Mouse (Mus musculus): Measurements from ENCODE around the gene Ptpn13. TPM values are rescaled to one million over a fixed set of nuclear protein-coding genes. Genes with fewer than 3 reads are reported as not detected.

Gene Ptpn13
- polyA plus RNA-seq, 1 experiment from 2014 or later, result 14.4 TPM

DNA sequence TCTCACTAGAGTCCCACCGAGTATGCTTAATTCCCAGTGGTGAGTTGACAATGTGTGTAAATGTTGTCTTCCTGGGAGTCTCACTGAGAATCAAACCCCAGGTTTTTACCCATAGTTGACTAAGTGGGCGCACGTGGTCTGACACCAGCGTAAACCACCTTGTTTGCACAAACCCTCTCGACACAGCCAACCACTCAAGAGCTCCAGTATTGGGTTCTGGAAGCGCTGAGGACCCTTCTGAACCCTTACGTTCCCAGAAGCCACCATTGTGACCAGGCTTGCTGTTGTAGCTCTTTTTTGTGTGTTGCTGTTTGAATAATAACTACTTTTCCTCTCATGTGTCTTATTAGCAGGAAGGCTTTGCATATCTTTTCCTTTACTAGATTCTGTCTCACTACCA is 20.4 kb downstream of the Ptpn13 start:
- 92% methylated on average over 7 of the region's 7 CpGs for WGBS
- Histone ChIP-seq H3K36me3 (no peaks in the 10 kb centered on the region), H3K9me3 (no peaks in the 10 kb centered on the region), H3K4me3 (no peak overlapping the region), H3K27me3 (replicated peaks) (no peaks in the 10 kb centered on the region), H3K4me1 (peaks cover 22% of the 10 kb centered on the region; the same call in 1 of the 2 replicates), H3K4me2 (replicated peaks) (no peak overlapping the region), H3K27ac (no peak overlapping the region), H3K9ac (no peak overlapping the region)
- no peak for ATAC-seq (ENCODE audit: low FRiP score, low read depth)

- H3K9ac ChIP-seq, result no peak overlapping the region
- H3K4me1 ChIP-seq, result peaks cover 17% of the 10 kb centered on the region; the same call in 1 of the 2 replicates
- no peak overlapping the region for H3K27ac ChIP-seq
- no peaks in the 10 kb centered on the region for H3K9me3 ChIP-seq
- H3K36me3 ChIP-seq, result no peaks in the 10 kb centered on the region
- peak; percentile 50; the same call in 1 of the 2 replicates for ATAC-seq (ENCODE audit: low FRiP score, low read depth)
- 0 out of 2 replicates have a peak overlapping the region, but pooled peaks have one; percentile 4 for H3K4me2 ChIP-seq (replicated peaks)
- H3K4me3 ChIP-seq, result no peak overlapping the region
- H3K27me3 ChIP-seq (replicated peaks), result no peaks in the 10 kb centered on the region
- 62% methylated on average over 17 of the region's 17 CpGs for WGBS
Observed at GRCm38 (mm10) chr5:103447806-103448416, 22.9 kb downstream of the Ptpn13 start.

- Histone ChIP-seq H3K36me3 (no peaks in the 10 kb centered on the region), H3K4me1 (peaks cover 17% of the 10 kb centered on the region; the same call in 1 of the 2 replicates), H3K4me3 (no peak overlapping the region), H3K4me2 (replicated peaks) (no peak overlapping the region), H3K9ac (no peak overlapping the region), H3K27me3 (replicated peaks) (no peaks in the 10 kb centered on the region), H3K9me3 (no peaks in the 10 kb centered on the region), H3K27ac (no peak overlapping the region)
- ATAC-seq (ENCODE audit: low FRiP score, low read depth), result peak; percentile 63; the same call in 1 of the 2 replicates
- 14% methylated on average over 1 of the region's 1 CpGs for WGBS
Observed at GRCm38 (mm10) chr5:103448470-103448869, 23.5 kb downstream of the Ptpn13 start.

GRCm38 (mm10) chr5:103450663-103451062 is 25.7 kb downstream of the Ptpn13 start:
- no peak overlapping the region for H3K9ac ChIP-seq
- 0 out of 2 replicates have a peak, but pooled peaks cover under 1% of the 10 kb centered on the region for H3K9me3 ChIP-seq
- no peaks in the 10 kb centered on the region for H3K36me3 ChIP-seq
- no peaks in the 10 kb centered on the region for H3K27me3 ChIP-seq (replicated peaks)
- no peak overlapping the region for H3K4me2 ChIP-seq (replicated peaks)
- H3K4me3 ChIP-seq, result no peak overlapping the region
- WGBS, result 89% methylated on average over 1 of the region's 1 CpGs
- peaks cover 17% of the 10 kb centered on the region; the same call in 1 of the 2 replicates for H3K4me1 ChIP-seq
- ATAC-seq (ENCODE audit: low FRiP score, low read depth), result no peak
- no peak overlapping the region for H3K27ac ChIP-seq

DNA sequence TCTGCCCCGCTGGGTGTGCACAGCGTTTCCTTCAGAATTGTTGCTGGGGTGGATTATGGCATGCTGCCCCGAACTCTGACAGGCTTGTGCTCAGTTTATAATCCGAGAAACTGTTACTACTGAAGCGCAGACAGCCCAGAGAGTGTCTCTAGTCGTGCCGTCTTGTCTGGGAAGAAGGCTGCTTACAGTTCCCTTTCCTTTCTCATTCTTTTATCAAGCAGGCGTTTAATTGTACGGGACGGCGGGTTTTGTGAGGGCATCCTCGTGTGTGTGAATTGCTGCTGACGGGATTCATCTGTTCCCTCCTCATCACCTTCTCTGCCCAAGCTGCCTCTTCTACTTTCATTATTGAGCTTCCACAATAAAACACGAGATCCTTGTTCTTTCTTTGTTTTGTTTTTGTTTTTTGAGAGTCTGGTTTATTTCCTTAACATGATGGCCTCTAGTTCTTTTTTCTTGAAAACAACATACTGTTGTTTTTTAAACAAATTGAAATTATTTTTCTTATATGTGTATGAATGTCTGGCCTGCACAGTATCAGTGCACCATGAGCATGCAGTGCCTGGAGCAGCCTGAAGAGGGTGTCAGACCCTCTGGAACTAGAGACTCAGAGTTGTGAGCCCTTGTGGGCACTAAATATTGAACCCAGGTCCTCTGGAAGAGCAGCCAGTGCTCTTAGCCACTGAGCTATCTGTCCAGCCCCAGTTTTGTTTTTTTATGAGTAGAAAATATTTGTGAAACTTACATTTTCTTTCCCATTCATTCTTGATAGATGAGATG is 28.6 kb downstream of the Ptpn13 start:
- no peak for ATAC-seq (ENCODE audit: low FRiP score, low read depth)
- Histone ChIP-seq H3K4me3 (no peak overlapping the region), H3K9me3 (0 out of 2 replicates have a peak, but pooled peaks cover 2% of the 10 kb centered on the region), H3K4me1 (peaks cover 6% of the 10 kb centered on the region; the same call in 1 of the 2 replicates), H3K9ac (no peak overlapping the region), H3K27me3 (replicated peaks) (no peaks in the 10 kb centered on the region), H3K27ac (no peak overlapping the region), H3K36me3 (no peaks in the 10 kb centered on the region), H3K4me2 (replicated peaks) (no peak overlapping the region)
- 81% methylated on average over 14 of the region's 14 CpGs for WGBS

GRCm38 (mm10) chr5:103456794-103457193 is 31.8 kb downstream of the Ptpn13 start:
- H3K27me3 ChIP-seq (replicated peaks), result no peaks in the 10 kb centered on the region
- ATAC-seq (ENCODE audit: low FRiP score, low read depth), result no peak
- 90% methylated on average over 1 of the region's 1 CpGs for WGBS
- H3K27ac ChIP-seq, result no peak overlapping the region
- no peak overlapping the region for H3K4me3 ChIP-seq
- no peak overlapping the region for H3K4me2 ChIP-seq (replicated peaks)
- H3K4me1 ChIP-seq, result 0 out of 2 replicates have a peak, but pooled peaks cover 4% of the 10 kb centered on the region
- no peaks in the 10 kb centered on the region for H3K36me3 ChIP-seq
- H3K9me3 ChIP-seq, result 0 out of 2 replicates have a peak, but pooled peaks cover 2% of the 10 kb centered on the region
- no peak overlapping the region for H3K9ac ChIP-seq

DNA sequence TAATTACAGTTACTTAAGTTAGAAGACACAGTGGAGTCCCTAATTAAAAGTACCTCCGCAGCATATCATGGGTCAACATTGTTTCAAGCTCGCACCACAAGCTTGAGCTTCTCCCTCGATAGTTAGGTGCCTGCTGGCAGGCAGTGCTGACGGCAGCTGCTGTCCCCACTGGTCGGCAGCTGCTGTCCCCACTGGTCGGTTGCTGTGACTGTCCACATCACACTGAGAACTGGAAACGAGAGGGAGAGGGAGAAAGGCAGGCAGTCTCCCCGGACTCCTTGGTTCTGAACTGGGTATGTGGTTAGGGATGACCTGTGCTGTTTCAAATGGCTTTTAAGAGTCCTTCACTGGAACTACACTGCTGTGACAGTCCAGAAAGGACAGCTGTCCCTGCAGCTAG is 33.4 kb downstream of the Ptpn13 start:
- Histone ChIP-seq H3K4me1 (0 out of 2 replicates have a peak, but pooled peaks cover 4% of the 10 kb centered on the region), H3K9me3 (0 out of 2 replicates have a peak, but pooled peaks cover 2% of the 10 kb centered on the region), H3K4me2 (replicated peaks) (no peak overlapping the region), H3K9ac (no peak overlapping the region), H3K27me3 (replicated peaks) (no peaks in the 10 kb centered on the region), H3K4me3 (no peak overlapping the region), H3K27ac (no peak overlapping the region), H3K36me3 (no peaks in the 10 kb centered on the region)
- no peak for ATAC-seq (ENCODE audit: low FRiP score, low read depth)
- WGBS, result 58% methylated on average over 8 of the region's 8 CpGs

DNA sequence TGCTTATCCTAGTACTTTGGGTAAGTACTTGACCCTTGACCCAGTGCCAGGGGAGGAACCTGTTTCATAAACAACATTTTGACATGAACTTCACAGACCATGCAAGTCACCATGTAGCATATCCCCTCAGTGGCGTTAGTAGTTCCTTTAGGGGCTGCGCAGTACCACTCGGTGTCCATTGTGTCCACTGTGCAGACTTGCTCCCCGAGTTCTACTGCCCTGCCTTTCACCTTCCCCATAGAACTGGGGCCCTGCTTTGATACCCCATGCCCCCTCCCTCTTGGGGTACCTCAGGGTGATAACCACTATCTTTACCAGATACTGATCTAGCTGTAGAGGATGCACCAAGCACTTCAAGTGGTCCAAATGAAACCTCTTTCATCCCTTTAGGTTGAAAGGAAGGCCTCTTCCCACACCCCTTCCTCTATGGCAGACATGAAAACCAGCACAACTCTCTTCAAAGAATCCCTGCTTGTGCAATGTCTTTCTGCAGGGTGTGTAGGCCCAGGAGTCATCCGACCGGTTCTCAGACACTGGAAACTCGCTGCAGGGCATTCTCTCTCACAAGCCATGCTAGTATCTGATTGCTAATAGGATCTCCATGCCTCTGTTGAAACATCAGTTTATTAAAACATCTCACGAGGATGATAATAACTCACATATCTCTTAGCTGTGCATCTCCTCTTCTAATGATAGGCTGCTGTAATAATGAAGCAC is 34.1 kb downstream of the Ptpn13 start:
- H3K27me3 ChIP-seq (replicated peaks), result no peaks in the 10 kb centered on the region
- ATAC-seq (ENCODE audit: low FRiP score, low read depth), result no peak

DNA sequence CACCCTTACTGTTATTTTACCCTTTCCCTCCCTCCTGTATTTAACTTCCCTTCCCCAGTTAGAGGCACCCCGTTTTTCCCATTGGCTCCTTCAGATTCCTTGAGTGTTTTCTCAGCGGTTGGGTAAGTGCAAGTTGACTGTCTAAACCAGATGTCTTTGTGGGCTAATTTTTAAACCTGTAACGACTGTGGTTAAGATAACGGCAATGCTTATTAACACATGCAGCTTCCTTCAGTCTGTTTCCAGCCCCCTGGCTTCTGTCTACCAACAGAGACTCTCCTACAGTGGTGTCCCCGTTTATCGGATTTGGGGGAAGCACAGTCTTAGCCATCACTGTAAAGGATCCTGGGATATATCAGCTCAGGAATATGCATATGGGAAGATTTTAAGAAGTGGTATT is 35.9 kb downstream of the Ptpn13 start:
- no peak overlapping the region for H3K27ac ChIP-seq
- H3K4me2 ChIP-seq (replicated peaks), result no peak overlapping the region
- H3K36me3 ChIP-seq, result no peaks in the 10 kb centered on the region
- no peaks in the 10 kb centered on the region for H3K9me3 ChIP-seq
- H3K4me3 ChIP-seq, result no peak overlapping the region
- 84% methylated on average over 6 of the region's 6 CpGs for WGBS
- 0 out of 2 replicates have a peak, but pooled peaks cover 4% of the 10 kb centered on the region for H3K4me1 ChIP-seq
- no peaks in the 10 kb centered on the region for H3K27me3 ChIP-seq (replicated peaks)
- no peak for ATAC-seq (ENCODE audit: low FRiP score, low read depth)
- no peak overlapping the region for H3K9ac ChIP-seq

More for the DNA sequence above, 34.1 kb downstream of the Ptpn13 start:
- H3K4me1 ChIP-seq, result 0 out of 2 replicates have a peak, but pooled peaks cover 4% of the 10 kb centered on the region
- H3K4me2 ChIP-seq (replicated peaks), result no peak overlapping the region
- H3K27ac ChIP-seq, result no peak overlapping the region
- H3K9me3 ChIP-seq, result 0 out of 2 replicates have a peak, but pooled peaks cover 2% of the 10 kb centered on the region
- H3K36me3 ChIP-seq, result no peaks in the 10 kb centered on the region
- 87% methylated on average over 8 of the region's 8 CpGs for WGBS
- no peak overlapping the region for H3K9ac ChIP-seq
- H3K4me3 ChIP-seq, result no peak overlapping the region

GRCm38 (mm10) chr5:103463661-103464219 is 38.7 kb downstream of the Ptpn13 start:
- Histone ChIP-seq H3K36me3 (no peaks in the 10 kb centered on the region), H3K9ac (no peak overlapping the region), H3K27me3 (replicated peaks) (no peaks in the 10 kb centered on the region), H3K4me3 (no peak overlapping the region), H3K9me3 (no peaks in the 10 kb centered on the region), H3K27ac (no peak overlapping the region), H3K4me2 (replicated peaks) (no peak overlapping the region), H3K4me1 (no peaks in the 10 kb centered on the region)
- no peak for ATAC-seq (ENCODE audit: low FRiP score, low read depth)
- WGBS, result 64% methylated on average over 10 of the region's 10 CpGs

DNA sequence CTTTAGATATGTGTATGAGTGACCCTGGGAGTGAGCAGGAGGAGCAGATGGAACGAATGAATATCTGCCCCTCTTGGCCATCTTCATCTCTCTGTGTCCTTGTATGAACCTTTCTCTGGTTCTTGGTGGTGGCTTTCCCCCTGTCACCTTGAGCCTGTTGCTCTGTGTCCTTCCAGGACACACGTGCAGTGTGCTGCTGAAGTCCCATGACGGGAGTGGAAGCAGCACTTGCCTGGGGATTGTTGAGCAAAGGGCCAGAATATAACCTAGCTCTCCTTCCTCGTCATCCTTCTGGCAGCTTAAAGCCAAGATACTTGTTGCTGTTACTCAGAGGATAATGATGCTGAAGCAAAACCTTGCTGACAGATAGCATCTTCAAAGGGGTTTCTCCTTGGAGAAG is 39.3 kb downstream of the Ptpn13 start:
- Histone ChIP-seq H3K27me3 (replicated peaks) (no peaks in the 10 kb centered on the region), H3K9ac (no peak overlapping the region), H3K9me3 (no peaks in the 10 kb centered on the region), H3K4me3 (no peak overlapping the region), H3K27ac (no peak overlapping the region), H3K4me2 (replicated peaks) (no peak overlapping the region), H3K36me3 (no peaks in the 10 kb centered on the region), H3K4me1 (no peaks in the 10 kb centered on the region)
- WGBS, result 88% methylated on average over 4 of the region's 4 CpGs
- no peak for ATAC-seq (ENCODE audit: low FRiP score, low read depth)

- H3K27ac ChIP-seq, result no peak overlapping the region
- WGBS, result 81% methylated on average over 10 of the region's 10 CpGs
- ATAC-seq (ENCODE audit: low FRiP score, low read depth), result no peak
Observed at GRCm38 (mm10) chr5:103464771-103465170, 39.8 kb downstream of the Ptpn13 start.

More at GRCm38 (mm10) chr5:103464771-103465170, 39.8 kb downstream of the Ptpn13 start:
- Histone ChIP-seq H3K36me3 (no peaks in the 10 kb centered on the region), H3K27me3 (replicated peaks) (no peaks in the 10 kb centered on the region), H3K9me3 (no peaks in the 10 kb centered on the region), H3K4me1 (no peaks in the 10 kb centered on the region), H3K4me2 (replicated peaks) (no peak overlapping the region), H3K9ac (no peak overlapping the region), H3K4me3 (no peak overlapping the region)

Data from neural tube, embryonic 12.5 days (tissue).